Mouse (Mus musculus): ENCODE measurements around the gene Prl8a2. TPM values are rescaled to one million over a fixed set of nuclear protein-coding genes. Genes with fewer than 3 reads are reported as not detected.

Gene Prl8a2
- polyA plus RNA-seq (2021): not detected

- no peak for DNase-seq (ENCODE audit: low read depth, low spot score)
- in situ Hi-C loops (cut with MboI; ENCODE audit: low pct_unique_long_range_greater_than_20kb): no loop called here
These were observed at the start of gene Prl8a2 for GRCm38 (mm10) chr13:27345373-27345772. Gene Prl8a2 (plus strand): TSS chr13:27345673.

GRCm38 (mm10) chr13:27312334-27313225 is 32.9 kb upstream of the Prl8a2 start, which contains the start of gene Prl6a1:
Gene Prl6a1 (plus strand): TSS chr13:27312627.
- no peaks in the 10 kb centered on the region for H3K27me3 ChIP-seq
- DNase-seq (ENCODE audit: low read depth, low spot score) (no peak), ATAC-seq (no peak)
- no peak for TF ChIP-seq CTCF (IDR thresholded peaks at IDR 0.05)
- POLR2A ChIA-PET: no interaction called here
- in situ Hi-C loops (cut with MboI; ENCODE audit: low pct_unique_long_range_greater_than_20kb): no loop called here
- CTCF ChIA-PET: no interaction called here

More at GRCm38 (mm10) chr13:27345373-27345772, at the start of gene Prl8a2:
- no peak for ATAC-seq
- TF ChIP-seq CTCF (IDR thresholded peaks at IDR 0.05): no peak
- ChIA-PET CTCF (no interaction called here), POLR2A (no interaction called here)
- peaks cover under 1% of the 10 kb centered on the region for H3K27me3 ChIP-seq

GRCm38 (mm10) chr13:27334989-27335388 is 10.5 kb upstream of the Prl8a2 start:
- CTCF ChIA-PET: no interaction called here
- DNase-seq (ENCODE audit: low read depth, low spot score) (no peak), ATAC-seq (no peak)
- in situ Hi-C loops (cut with MboI; ENCODE audit: low pct_unique_long_range_greater_than_20kb): no loop called here
- no peaks in the 10 kb centered on the region for H3K27me3 ChIP-seq
- POLR2A ChIA-PET: no interaction called here
- no peak for TF ChIP-seq CTCF (IDR thresholded peaks at IDR 0.05)

GRCm38 (mm10) chr13:27342733-27343275 is 2.7 kb upstream of the Prl8a2 start:
- ChIA-PET CTCF (interaction anchor here (1.2 kb wide), 1 partner anchor 15 kb away, joined by 3 read pairs; no protein-coding TSS in a partner anchor), POLR2A (no interaction called here)
- in situ Hi-C loops (cut with MboI; ENCODE audit: low pct_unique_long_range_greater_than_20kb): no loop called here
- H3K27me3 ChIP-seq: no peaks in the 10 kb centered on the region
- ATAC-seq (no peak), DNase-seq (ENCODE audit: low read depth, low spot score) (no peak)
- no peak for TF ChIP-seq CTCF (IDR thresholded peaks at IDR 0.05)

GRCm38 (mm10) chr13:27390746-27391145 is 45.3 kb downstream of the Prl8a2 start, which contains the start of gene Prl2b1:
Gene Prl2b1 (minus strand): TSS chr13:27390846.
- H3K27me3 ChIP-seq: no peaks in the 10 kb centered on the region
- POLR2A ChIA-PET: no interaction called here
- ATAC-seq (no peak), DNase-seq (ENCODE audit: low read depth, low spot score) (no peak)
- in situ Hi-C loops (cut with MboI; ENCODE audit: low pct_unique_long_range_greater_than_20kb): no loop called here
- no peak for TF ChIP-seq CTCF (IDR thresholded peaks at IDR 0.05)
- CTCF ChIA-PET: no interaction called here

GRCm38 (mm10) chr13:27399061-27399724 is 53.7 kb downstream of the Prl8a2 start:
- TF ChIP-seq CTCF (IDR thresholded peaks at IDR 0.05): no peak
- H3K27me3 ChIP-seq: no peaks in the 10 kb centered on the region
- DNase-seq (ENCODE audit: low read depth, low spot score): no peak
- POLR2A ChIA-PET: no interaction called here
- in situ Hi-C loops (cut with MboI; ENCODE audit: low pct_unique_long_range_greater_than_20kb): no loop called here
- CTCF ChIA-PET: no interaction called here
- no peak for ATAC-seq

Other genes starting within 250 kb of the Prl8a2 start
- gene Prl3d2, start 224.0 kb upstream of the Prl8a2 start, polyA plus RNA-seq (2021): not detected
- not detected for gene Prl3d3, start 188.9 kb upstream of the Prl8a2 start, polyA plus RNA-seq (2021)
- not detected for gene Prl3c1, start 149.0 kb upstream of the Prl8a2 start, polyA plus RNA-seq (2021)
- not detected for gene Prl3b1, start 103.8 kb upstream of the Prl8a2 start, polyA plus RNA-seq (2021)
- not detected for gene Prl3a1, start 86.2 kb upstream of the Prl8a2 start, polyA plus RNA-seq (2021)
- gene Prl6a1, start 33.0 kb upstream of the Prl8a2 start, polyA plus RNA-seq (2021): not detected
- not detected for gene Prl2b1, start 45.2 kb downstream of the Prl8a2 start, polyA plus RNA-seq (2021)
- gene Prl8a6, start 93.0 kb downstream of the Prl8a2 start, polyA plus RNA-seq (2021): not detected
- gene Prl8a8, start 167.5 kb downstream of the Prl8a2 start, polyA plus RNA-seq (2021): not detected
- not detected for gene Prl8a9, start 218.9 kb downstream of the Prl8a2 start, polyA plus RNA-seq (2021)
- gene Prl8a1, start 236.5 kb downstream of the Prl8a2 start, polyA plus RNA-seq (2021): not detected

Measured in Patski (cell line).